Mouse (Mus musculus) lung, embryonic 14.5 days (tissue): ENCODE results near the gene Hpcal4. TPM values are rescaled to one million over a fixed set of nuclear protein-coding genes. Genes with fewer than 3 reads are reported as not detected.
A peak's percentile ranks its signal among the peaks of the same experiment; 100 is the strongest.

Source experiments
- ATAC-seq: fragments of 200-750 bp; cut with Nextera tagmentation; 2 replicates; pipeline ENCODE4 v1.8.0; 2017; ENCODE audit warnings: mild to moderate bottlenecking, moderate TSS enrichment, moderate library complexity; ENCODE audit not compliant: insufficient read depth
- DNase-seq: peaks from one replicate; pipeline ENCODE4 v3.0.0-alpha.2; 2015
- H3K27ac ChIP-seq: fragments of 300-500 bp; sonication (generic); 2 replicates; pipeline ENCODE4 v1.5.1; 2014; ENCODE audit warnings: low read depth, mild to moderate bottlenecking, moderate library complexity
- H3K27me3 ChIP-seq: fragments of 300-500 bp; sonication (generic); 2 replicates; pipeline ENCODE4 v1.6.1; 2014; ENCODE audit warnings: low read length, control low read depth; ENCODE audit not compliant: insufficient read depth
- H3K36me3 ChIP-seq: fragments of 300-500 bp; sonication (generic); 2 replicates; pipeline ENCODE4 v1.6.1; 2014; ENCODE audit warnings: control low read depth; ENCODE audit not compliant: insufficient read depth
- H3K4me1 ChIP-seq: fragments of 300-500 bp; sonication (generic); 2 replicates; pipeline ENCODE4 v1.6.1; 2014; ENCODE audit warnings: antibody characterized with exemption, control low read depth; ENCODE audit not compliant: insufficient read depth
- H3K4me2 ChIP-seq: fragments of 300-500 bp; sonication (generic); 2 replicates; pipeline ENCODE4 v1.6.1; 2014; ENCODE audit warnings: mild to moderate bottlenecking
- H3K4me3 ChIP-seq: fragments of 300-500 bp; sonication (generic); 2 replicates; pipeline ENCODE4 v1.5.1; 2014; ENCODE audit warnings: low read depth, low read length
- H3K9ac ChIP-seq: fragments of 300-500 bp; sonication (generic); 2 replicates; pipeline ENCODE4 v1.6.1; 2014
- H3K9me3 ChIP-seq: fragments of 300-500 bp; sonication (generic); 2 replicates; pipeline ENCODE4 v1.6.1; 2016; ENCODE audit warnings: low read depth, low read length, control low read depth
- CTCF ChIP-seq: IDR thresholded peaks from 2 replicates; pipeline ENCODE4 v1.5.1; 2016; ENCODE audit warnings: antibody characterized with exemption, low read depth
- WGBS: fragments of 180-500 bp; shearing (Covaris S2); extraction: QIAGEN DNeasy Blood & Tissue Kit; methylation state at CpG from one replicate; pipeline ENCODE4 v1.1.7; 2014; 5-methylcytosine and 5-hydroxymethylcytosine counted together
- polyA plus RNA-seq: library from polyadenylated mRNA; unstranded; fragments of >200 nt; fragmentation: Nextera tagmentation; extraction: Ambion mirVana; gene quantifications from 2 replicates; pipeline ENCODE4 v1.2.1, GENCODE M21; 2014

The Hpcal4 gene
- polyA plus RNA-seq, 1 experiment from 2014 or later: 0.37 TPM

- Histone ChIP-seq H3K4me2 (no peak overlapping the region), H3K9ac (no peak overlapping the region), H3K27me3 (peaks cover 18% of the 10 kb centered on the region), H3K4me1 (peaks cover 19% of the 10 kb centered on the region; the same call in 1 of the 2 replicates), H3K9me3 (no peaks in the 10 kb centered on the region), H3K4me3 (no peak overlapping the region), H3K27ac (peak overlapping the region; percentile 56; the same call in 1 of the 2 replicates), H3K36me3 (no peaks in the 10 kb centered on the region)
- DNase-seq: peak; percentile 75
- no peak for TF ChIP-seq CTCF
- WGBS: 13% methylated on average over 2 of the region's 2 CpGs
- ATAC-seq: peak; percentile 81
Observed at GRCm38 (mm10) chr4:123228270-123228669, 45.2 kb downstream of the Hpcal4 start.

- no peak overlapping the region for H3K9ac ChIP-seq
- H3K36me3 ChIP-seq: no peaks in the 10 kb centered on the region
- ATAC-seq: no peak
- WGBS: 35% methylated on average over 11 of the region's 11 CpGs
- DNase-seq: peak; percentile 58
- H3K9me3 ChIP-seq: no peaks in the 10 kb centered on the region
- H3K27me3 ChIP-seq: peaks cover 26% of the 10 kb centered on the region
- H3K4me3 ChIP-seq: no peak overlapping the region
- TF ChIP-seq CTCF: no peak
- no peak overlapping the region for H3K27ac ChIP-seq
- H3K4me2 ChIP-seq: no peak overlapping the region
- H3K4me1 ChIP-seq: peaks cover 19% of the 10 kb centered on the region; the same call in 1 of the 2 replicates
Observed at GRCm38 (mm10) chr4:123229166-123229565, 46.1 kb downstream of the Hpcal4 start.

DNA sequence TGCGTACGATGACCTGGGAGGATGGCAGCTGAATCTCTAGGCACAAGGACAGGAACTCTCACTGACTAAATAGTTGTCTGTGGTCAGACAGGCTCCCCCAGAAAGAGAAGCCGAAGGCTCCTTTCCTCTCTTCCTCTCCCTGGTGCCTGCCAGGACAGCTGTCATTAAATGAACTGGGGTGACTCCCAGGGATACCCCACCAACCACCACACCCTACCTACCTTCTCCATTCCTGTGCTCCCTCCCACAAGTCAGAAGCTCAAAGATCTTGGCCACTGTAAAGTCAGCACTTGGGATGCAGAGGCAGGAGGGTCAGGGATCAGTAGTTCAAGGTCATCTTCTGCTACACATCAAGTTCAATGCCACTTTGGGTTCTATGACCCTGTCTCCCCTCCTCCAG lies 49.8 kb downstream of the Hpcal4 start:
- Histone ChIP-seq H3K9ac (no peak overlapping the region), H3K4me1 (peaks cover 23% of the 10 kb centered on the region), H3K4me2 (peak overlapping the region; percentile 85; the same call in 1 of the 2 replicates), H3K27me3 (peaks cover 34% of the 10 kb centered on the region), H3K36me3 (no peaks in the 10 kb centered on the region), H3K9me3 (no peaks in the 10 kb centered on the region), H3K27ac (no peak overlapping the region), H3K4me3 (no peak overlapping the region)
- TF ChIP-seq CTCF: no peak
- ATAC-seq (no peak), DNase-seq (no peak)
- 64% methylated on average over 3 of the region's 3 CpGs for WGBS

GRCm38 (mm10) chr4:123233492-123234084 lies 50.6 kb downstream of the Hpcal4 start, which contains the start of gene Heyl:
Heyl (plus strand) TSS chr4:123233556.
- Histone ChIP-seq H3K27ac (peak within 1 kb of the TSS; percentile 46; the same call in 1 of the 2 replicates), H3K9me3 (no peaks in the 10 kb centered on the region), H3K4me3 (peak within 1 kb of the TSS; percentile 46), H3K36me3 (no peaks in the 10 kb centered on the region), H3K4me1 (peaks cover 17% of the 10 kb centered on the region), H3K9ac (peak within 1 kb of the TSS; percentile 48), H3K4me2 (peak within 1 kb of the TSS; percentile 85), H3K27me3 (peaks cover 34% of the 10 kb centered on the region)
- 2% methylated on average over 52 of the region's 52 CpGs for WGBS
- TF ChIP-seq CTCF: no peak
- DNase-seq (peak; percentile 67), ATAC-seq (peak; percentile 54)

DNA sequence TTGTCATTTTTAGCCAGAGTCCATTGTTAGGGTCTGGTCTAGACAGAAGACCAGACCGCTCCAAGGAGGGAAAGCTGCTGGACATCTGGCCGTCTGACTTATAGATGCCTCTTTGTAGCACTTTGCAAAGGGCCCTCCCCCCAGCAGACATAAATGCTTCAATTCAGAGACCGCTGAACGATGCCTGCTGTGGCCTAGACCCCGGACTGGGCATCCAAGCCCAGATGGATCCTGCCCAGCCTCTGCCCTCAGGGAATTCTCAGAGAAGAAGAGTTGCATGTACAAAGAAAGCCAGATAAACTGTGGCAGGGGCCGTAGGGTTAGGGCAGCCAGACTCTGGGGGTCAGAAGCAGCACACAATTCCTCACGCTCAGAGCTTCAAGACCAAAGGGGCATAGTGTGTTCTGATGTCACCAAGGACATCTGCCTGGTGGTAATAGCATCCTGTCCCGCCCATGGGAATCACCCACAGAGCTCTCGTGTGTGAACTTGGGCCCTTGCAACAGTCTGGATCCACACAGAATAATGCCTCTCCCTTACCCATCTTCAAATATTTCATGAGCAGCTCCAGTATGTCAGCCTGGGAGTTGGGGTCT lies 52.9 kb downstream of the Hpcal4 start:
- Histone ChIP-seq H3K36me3 (no peaks in the 10 kb centered on the region), H3K27ac (peak overlapping the region; percentile 19), H3K4me1 (peaks cover 17% of the 10 kb centered on the region), H3K9me3 (no peaks in the 10 kb centered on the region), H3K4me2 (peak overlapping the region; percentile 85), H3K27me3 (peaks cover 41% of the 10 kb centered on the region), H3K4me3 (peak overlapping the region; percentile 46), H3K9ac (peak overlapping the region; percentile 23; the same call in 1 of the 2 replicates)
- no peak for TF ChIP-seq CTCF
- no peak for ATAC-seq
- WGBS: 64% methylated on average over 9 of the region's 9 CpGs
- DNase-seq: no peak

GRCm38 (mm10) chr4:123236431-123237031 lies 53.5 kb downstream of the Hpcal4 start:
- Histone ChIP-seq H3K27ac (peak overlapping the region; percentile 19; the same call in 1 of the 2 replicates), H3K36me3 (no peaks in the 10 kb centered on the region), H3K4me2 (peak overlapping the region; percentile 85), H3K9ac (no peak overlapping the region), H3K4me3 (peak overlapping the region; percentile 46; the same call in 1 of the 2 replicates), H3K27me3 (peaks cover 44% of the 10 kb centered on the region), H3K4me1 (peaks cover 17% of the 10 kb centered on the region), H3K9me3 (no peaks in the 10 kb centered on the region)
- no peak for TF ChIP-seq CTCF
- WGBS: 44% methylated on average over 13 of the region's 13 CpGs
- ATAC-seq: no peak
- DNase-seq: peak; percentile 66
